Mouse (Mus musculus): Measurements from ENCODE around the gene Dusp10. TPM values are rescaled to one million over a fixed set of nuclear protein-coding genes. Genes with fewer than 3 reads are reported as not detected.

Gene Dusp10
- total and polyA plus RNA-seq, 3 experiments = 5.0 to 14.1 (median 7.9) TPM

GRCm38 (mm10) chr1:183991921-183992320 lies 21.2 kb upstream of the Dusp10 start:
- no peaks in the 10 kb centered on the region for H3K4me1 ChIP-seq (ENCODE audit: control insufficient read depth, insufficient read depth, low read length)
- no peak overlapping the region for H3K4me3 ChIP-seq
- TF ChIP-seq EP300 (IDR thresholded peaks at IDR 0.05; ENCODE audit: insufficient read depth, low read depth, low read length) = no peak
- no peak for TF ChIP-seq CTCF (IDR thresholded peaks at IDR 0.05)
- no peak for TF ChIP-seq POLR2A (IDR thresholded peaks at IDR 0.05; ENCODE audit: insufficient read depth, low read depth, low read length)
- no peaks in the 10 kb centered on the region for H3K36me3 ChIP-seq (ENCODE audit: control insufficient read depth, insufficient read depth, low read length)
- H3K27me3 ChIP-seq (ENCODE audit: control insufficient read depth, insufficient read depth, low read length) = no peaks in the 10 kb centered on the region
- no peak for DNase-seq
- WGBS = 78% methylated on average over 2 of the region's 2 CpGs
- H3K79me2 ChIP-seq (replicated peaks; ENCODE audit: control insufficient read depth, insufficient read depth, low read length) = no peaks in the 10 kb centered on the region
- no peak overlapping the region for H3K9ac ChIP-seq (ENCODE audit: low read depth, low read length)
- intact Hi-C loops (cut with DNase I) = no loop called here
- no peak overlapping the region for H3K27ac ChIP-seq

- WGBS = 80% methylated on average over 2 of the region's 2 CpGs
- no peak overlapping the region for H3K27ac ChIP-seq
- no peaks in the 10 kb centered on the region for H3K4me1 ChIP-seq (ENCODE audit: control insufficient read depth, insufficient read depth, low read length)
- no peaks in the 10 kb centered on the region for H3K79me2 ChIP-seq (replicated peaks; ENCODE audit: control insufficient read depth, insufficient read depth, low read length)
- TF ChIP-seq CTCF (IDR thresholded peaks at IDR 0.05) (no peak), EP300 (IDR thresholded peaks at IDR 0.05; ENCODE audit: insufficient read depth, low read depth, low read length) (no peak), POLR2A (IDR thresholded peaks at IDR 0.05; ENCODE audit: insufficient read depth, low read depth, low read length) (no peak)
- no peak for DNase-seq
- no peak overlapping the region for H3K9ac ChIP-seq (ENCODE audit: low read depth, low read length)
- H3K27me3 ChIP-seq (ENCODE audit: control insufficient read depth, insufficient read depth, low read length) = no peaks in the 10 kb centered on the region
- no peaks in the 10 kb centered on the region for H3K36me3 ChIP-seq (ENCODE audit: control insufficient read depth, insufficient read depth, low read length)
- H3K4me3 ChIP-seq = no peak overlapping the region
- intact Hi-C loops (cut with DNase I) = no loop called here
Measured at GRCm38 (mm10) chr1:183997207-183997606, 15.9 kb upstream of the Dusp10 start.

- TF ChIP-seq CTCF (IDR thresholded peaks at IDR 0.05) = no peak
- TF ChIP-seq EP300 (IDR thresholded peaks at IDR 0.05; ENCODE audit: insufficient read depth, low read depth, low read length) = no peak
- Histone ChIP-seq H3K27me3 (ENCODE audit: control insufficient read depth, insufficient read depth, low read length) (no peaks in the 10 kb centered on the region), H3K36me3 (ENCODE audit: control insufficient read depth, insufficient read depth, low read length) (no peaks in the 10 kb centered on the region), H3K79me2 (replicated peaks; ENCODE audit: control insufficient read depth, insufficient read depth, low read length) (no peaks in the 10 kb centered on the region), H3K4me3 (no peak overlapping the region), H3K27ac (no peak overlapping the region), H3K4me1 (ENCODE audit: control insufficient read depth, insufficient read depth, low read length) (no peaks in the 10 kb centered on the region), H3K9ac (ENCODE audit: low read depth, low read length) (no peak overlapping the region)
- WGBS = 84% methylated on average over 2 of the region's 2 CpGs
- no peak for DNase-seq
- intact Hi-C loops (cut with DNase I) = no loop called here
Measured at GRCm38 (mm10) chr1:184002470-184002869, 10.6 kb upstream of the Dusp10 start.

GRCm38 (mm10) chr1:184004311-184004710 lies 8.8 kb upstream of the Dusp10 start:
- no peaks in the 10 kb centered on the region for H3K79me2 ChIP-seq (replicated peaks; ENCODE audit: control insufficient read depth, insufficient read depth, low read length)
- no peak overlapping the region for H3K9ac ChIP-seq (ENCODE audit: low read depth, low read length)
- H3K36me3 ChIP-seq (ENCODE audit: control insufficient read depth, insufficient read depth, low read length) = no peaks in the 10 kb centered on the region
- DNase-seq = peak in 1 of 2 experiments; percentile 5
- intact Hi-C loops (cut with DNase I) = no loop called here
- no peaks in the 10 kb centered on the region for H3K4me1 ChIP-seq (ENCODE audit: control insufficient read depth, insufficient read depth, low read length)
- H3K4me3 ChIP-seq = no peak overlapping the region
- TF ChIP-seq CTCF (IDR thresholded peaks at IDR 0.05) (no peak), EP300 (IDR thresholded peaks at IDR 0.05; ENCODE audit: insufficient read depth, low read depth, low read length) (no peak), POLR2A (IDR thresholded peaks at IDR 0.05; ENCODE audit: insufficient read depth, low read depth, low read length) (no peak)
- WGBS = 78% methylated on average over 2 of the region's 2 CpGs
- no peak overlapping the region for H3K27ac ChIP-seq
- H3K27me3 ChIP-seq (ENCODE audit: control insufficient read depth, insufficient read depth, low read length) = no peaks in the 10 kb centered on the region

- Histone ChIP-seq H3K9ac (ENCODE audit: low read depth, low read length) (no peak overlapping the region), H3K79me2 (replicated peaks; ENCODE audit: control insufficient read depth, insufficient read depth, low read length) (no peaks in the 10 kb centered on the region), H3K27me3 (ENCODE audit: control insufficient read depth, insufficient read depth, low read length) (no peaks in the 10 kb centered on the region), H3K4me1 (ENCODE audit: control insufficient read depth, insufficient read depth, low read length) (no peaks in the 10 kb centered on the region), H3K27ac (no peak overlapping the region), H3K36me3 (ENCODE audit: control insufficient read depth, insufficient read depth, low read length) (no peaks in the 10 kb centered on the region), H3K4me3 (no peak overlapping the region)
- TF ChIP-seq POLR2A (IDR thresholded peaks at IDR 0.05; ENCODE audit: insufficient read depth, low read depth, low read length) = no peak
- no peak for TF ChIP-seq EP300 (IDR thresholded peaks at IDR 0.05; ENCODE audit: insufficient read depth, low read depth, low read length)
- TF ChIP-seq CTCF (IDR thresholded peaks at IDR 0.05) = no peak
- DNase-seq = peak in 1 of 2 experiments; percentile 8
- 61% methylated on average over 6 of the region's 6 CpGs for WGBS
- intact Hi-C loops (cut with DNase I) = no loop called here
Measured at GRCm38 (mm10) chr1:184005315-184006058, 7.6 kb upstream of the Dusp10 start.

- Histone ChIP-seq H3K9ac (ENCODE audit: low read depth, low read length) (no peak overlapping the region), H3K36me3 (ENCODE audit: control insufficient read depth, insufficient read depth, low read length) (no peaks in the 10 kb centered on the region), H3K27me3 (ENCODE audit: control insufficient read depth, insufficient read depth, low read length) (no peaks in the 10 kb centered on the region), H3K27ac (no peak overlapping the region), H3K4me1 (ENCODE audit: control insufficient read depth, insufficient read depth, low read length) (no peaks in the 10 kb centered on the region), H3K79me2 (replicated peaks; ENCODE audit: control insufficient read depth, insufficient read depth, low read length) (no peaks in the 10 kb centered on the region), H3K4me3 (no peak overlapping the region)
- TF ChIP-seq EP300 (IDR thresholded peaks at IDR 0.05; ENCODE audit: insufficient read depth, low read depth, low read length) (no peak), POLR2A (IDR thresholded peaks at IDR 0.05; ENCODE audit: insufficient read depth, low read depth, low read length) (no peak), CTCF (IDR thresholded peaks at IDR 0.05) (no peak)
- DNase-seq = no peak
- intact Hi-C loops (cut with DNase I) = no loop called here
Measured at GRCm38 (mm10) chr1:184006086-184006485, 7.0 kb upstream of the Dusp10 start.
